Mouse (Mus musculus) lung, postnatal 25 days (tissue): ENCODE results near the gene Slc25a12.

Source experiments
- DNase-seq: peaks from one replicate; pipeline ENCODE4 v3.0.0; 2022; ENCODE audit warnings: low spot score

Slc25a12 gene

DNA sequence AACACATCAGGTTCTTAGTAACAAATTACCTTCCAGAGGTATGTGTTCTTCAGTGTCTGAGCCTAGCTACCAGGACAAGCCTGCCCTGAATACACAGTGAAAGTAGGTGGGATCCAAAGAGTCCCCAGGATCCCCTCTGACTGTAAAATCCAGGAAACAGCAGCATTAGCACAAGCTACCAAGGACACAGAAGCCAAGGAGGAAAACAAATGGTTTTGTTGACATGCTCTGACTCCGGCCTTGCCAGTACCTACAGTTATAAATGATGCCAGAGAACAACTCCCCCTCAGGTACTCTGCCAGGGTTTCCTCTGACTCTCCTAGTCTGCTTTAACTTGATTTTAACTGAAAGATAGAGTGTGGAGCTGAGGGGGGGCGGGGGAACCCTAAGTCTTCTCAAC, 18.0 kb downstream of the Slc25a12 start:
- no peak for DNase-seq

DNA sequence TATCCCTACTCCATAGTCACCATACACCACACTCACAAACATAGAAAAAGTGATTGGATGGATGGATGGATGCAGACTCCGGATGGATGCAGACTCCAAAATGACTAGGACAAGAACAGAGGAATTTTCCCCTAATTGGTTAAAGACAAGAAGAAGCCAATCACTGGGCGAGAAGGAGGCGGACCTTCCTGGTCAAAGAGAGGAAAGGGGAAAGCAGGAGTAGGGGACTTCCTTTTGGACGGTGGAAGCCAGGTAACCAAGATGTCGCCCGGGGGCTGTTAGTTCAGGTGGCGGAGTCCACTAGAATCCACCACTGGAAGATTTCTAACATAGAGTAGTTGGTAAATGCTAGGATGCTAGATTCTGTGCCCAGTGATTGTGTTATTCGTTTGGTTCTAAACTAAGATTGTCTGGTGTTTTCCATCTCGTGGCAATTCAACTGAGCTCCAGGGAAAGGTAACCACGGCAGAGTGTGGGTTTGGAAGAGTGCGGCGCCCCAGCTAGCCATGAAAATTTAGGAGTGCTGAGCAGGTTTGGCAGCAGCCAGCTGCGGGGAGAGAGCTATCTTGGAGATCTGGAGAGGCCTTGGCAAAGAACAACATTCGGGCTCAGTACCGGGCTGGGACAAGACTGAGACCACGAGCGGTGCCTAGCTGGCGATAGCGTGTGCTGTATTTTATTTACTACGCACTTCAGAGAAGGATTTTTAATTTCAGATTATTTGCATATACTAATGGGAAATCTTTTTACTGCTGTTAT, 19.6 kb downstream of the Slc25a12 start:
- DNase-seq: no peak

DNA sequence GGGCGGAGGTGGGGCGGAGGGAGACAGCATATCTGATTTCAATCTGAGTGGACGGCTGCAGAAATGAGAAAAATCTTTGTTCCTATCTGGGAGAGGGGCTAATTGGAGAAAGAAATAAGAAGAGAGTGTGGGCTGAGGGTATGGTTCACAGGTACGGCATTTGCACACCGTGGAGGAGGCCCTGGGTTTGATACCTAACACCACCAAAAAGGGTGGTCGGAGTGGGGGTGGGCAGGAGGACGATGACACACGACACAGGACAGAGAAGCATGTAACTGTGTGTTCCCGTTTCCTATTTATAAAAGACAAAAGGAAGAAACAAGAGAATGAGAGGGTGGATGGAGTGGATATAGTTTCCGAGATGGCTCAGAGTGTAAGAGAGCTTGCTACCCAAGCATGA, 20.4 kb downstream of the Slc25a12 start:
- no peak for DNase-seq

DNA sequence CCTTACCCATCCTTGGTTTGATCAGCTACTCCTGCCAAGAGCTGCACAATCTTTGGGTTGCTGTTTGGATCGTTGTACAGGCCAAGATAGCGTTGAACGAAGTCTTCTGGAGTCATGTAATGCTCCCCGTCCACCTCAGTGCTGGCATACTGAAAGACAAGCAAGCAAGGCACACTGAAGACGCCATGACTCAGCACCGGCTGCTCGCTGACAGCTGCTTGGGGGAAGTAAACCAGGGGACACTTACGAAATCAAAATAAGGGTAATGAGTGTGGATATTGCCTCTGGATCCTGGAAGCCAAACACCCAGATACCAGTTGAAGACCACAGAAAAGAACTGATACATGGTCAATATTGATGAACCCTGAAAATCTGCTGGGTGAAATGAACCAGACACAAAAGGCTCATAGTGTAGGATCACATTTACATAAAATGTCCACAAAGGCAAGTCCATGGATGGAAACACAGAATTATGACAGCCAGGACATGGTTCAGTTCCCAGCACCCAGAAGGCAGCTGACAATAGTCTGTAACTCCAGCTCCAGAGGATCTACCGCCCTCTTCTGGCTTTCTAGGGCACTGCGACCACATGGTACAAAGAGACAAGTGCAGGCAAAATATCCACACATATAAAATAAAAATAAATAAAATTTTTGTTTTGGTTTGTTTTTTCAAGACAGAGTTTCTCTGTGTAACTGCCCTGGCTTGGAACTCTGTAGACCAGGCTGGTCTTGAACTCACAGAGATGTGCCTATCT, 23.5 kb downstream of the Slc25a12 start:
- DNase-seq: no peak

DNA sequence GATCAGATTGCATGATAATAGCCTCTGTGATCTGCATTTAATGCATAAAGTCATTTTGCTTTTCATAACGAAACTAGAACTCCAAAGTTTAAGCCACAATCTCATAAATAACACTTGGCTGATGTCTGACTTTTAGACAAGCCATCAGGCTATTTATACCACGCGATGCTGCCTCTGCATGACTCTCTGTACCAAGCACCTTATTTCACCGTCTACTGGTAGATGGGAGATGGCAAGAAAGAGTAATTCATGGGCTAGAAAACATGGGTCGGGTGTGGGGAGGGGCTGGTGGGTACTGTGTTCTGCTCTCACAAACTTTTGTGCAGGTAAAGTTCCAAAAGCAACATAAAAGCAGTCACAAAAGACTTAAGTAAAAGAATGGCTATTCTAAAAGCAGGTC, 27.4 kb downstream of the Slc25a12 start:
- DNase-seq: no peak

DNA sequence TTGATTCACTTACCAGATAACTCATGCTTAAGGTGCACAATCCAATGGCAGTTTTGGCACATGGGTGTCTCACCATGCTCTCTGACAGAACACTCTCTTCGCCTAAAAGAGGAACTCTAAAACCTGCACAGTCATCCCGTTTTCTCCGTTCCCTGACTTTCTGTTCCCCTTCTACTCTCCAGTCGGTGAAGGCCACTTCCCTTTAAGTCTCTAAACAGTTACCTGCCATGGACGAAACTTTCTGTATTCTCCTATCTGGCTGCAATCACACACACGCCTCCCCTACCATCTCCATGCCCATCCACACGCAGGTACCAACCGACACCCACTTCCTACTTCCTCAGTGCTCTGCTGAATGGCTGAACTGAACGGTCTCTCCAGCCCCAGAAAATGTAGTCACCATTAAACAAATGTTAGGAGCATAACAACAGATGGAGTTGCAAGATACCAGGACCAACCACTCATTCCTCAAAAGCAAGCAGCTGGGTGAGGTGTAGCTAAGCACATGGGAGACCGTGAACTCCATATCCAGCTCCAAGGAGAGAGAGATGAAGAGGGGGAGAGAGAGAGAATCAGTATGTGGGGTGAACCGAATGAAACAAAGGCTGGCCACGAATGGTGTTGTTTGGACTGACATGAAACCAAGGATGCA, 29.3 kb downstream of the Slc25a12 start:
- DNase-seq: no peak

DNA sequence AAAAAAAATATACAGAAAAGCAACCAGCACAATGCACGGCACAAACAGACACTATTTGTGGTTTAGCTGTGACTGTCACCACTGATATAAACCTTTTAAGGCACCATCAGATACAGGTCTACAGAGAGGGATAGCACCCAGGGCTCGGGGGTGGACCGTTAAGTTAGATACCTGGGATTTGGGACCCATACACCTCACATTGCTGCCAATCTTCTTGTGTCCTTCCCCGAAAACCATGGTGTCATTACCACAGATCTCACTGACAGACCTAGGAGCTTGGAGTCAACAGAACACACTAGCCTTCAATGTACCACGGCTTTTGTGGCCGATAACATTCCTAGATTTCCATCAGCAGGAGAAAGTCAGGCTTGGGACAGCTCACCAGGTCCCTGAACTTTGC, 30.9 kb downstream of the Slc25a12 start:
- no peak for DNase-seq

DNA sequence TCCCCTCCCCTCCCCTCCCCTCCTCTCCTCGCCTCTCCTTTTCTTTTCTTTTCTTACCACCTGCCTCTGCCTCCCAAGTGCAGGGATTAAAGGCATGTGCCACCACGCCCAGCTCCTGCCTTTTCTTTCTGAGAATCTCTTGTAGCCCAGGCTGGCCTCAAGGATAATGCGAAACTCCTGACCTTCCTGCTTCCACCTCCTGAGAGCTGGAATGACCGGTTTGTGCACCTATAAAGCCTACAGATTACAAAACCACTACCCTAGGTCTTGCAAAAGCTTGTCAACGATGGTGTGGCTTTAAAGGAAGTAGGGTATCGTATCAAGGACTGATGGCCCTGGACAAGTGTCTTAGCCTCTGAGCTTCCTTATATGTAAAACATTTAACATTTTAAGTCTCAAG, 31.3 kb downstream of the Slc25a12 start:
- DNase-seq: no peak

DNA sequence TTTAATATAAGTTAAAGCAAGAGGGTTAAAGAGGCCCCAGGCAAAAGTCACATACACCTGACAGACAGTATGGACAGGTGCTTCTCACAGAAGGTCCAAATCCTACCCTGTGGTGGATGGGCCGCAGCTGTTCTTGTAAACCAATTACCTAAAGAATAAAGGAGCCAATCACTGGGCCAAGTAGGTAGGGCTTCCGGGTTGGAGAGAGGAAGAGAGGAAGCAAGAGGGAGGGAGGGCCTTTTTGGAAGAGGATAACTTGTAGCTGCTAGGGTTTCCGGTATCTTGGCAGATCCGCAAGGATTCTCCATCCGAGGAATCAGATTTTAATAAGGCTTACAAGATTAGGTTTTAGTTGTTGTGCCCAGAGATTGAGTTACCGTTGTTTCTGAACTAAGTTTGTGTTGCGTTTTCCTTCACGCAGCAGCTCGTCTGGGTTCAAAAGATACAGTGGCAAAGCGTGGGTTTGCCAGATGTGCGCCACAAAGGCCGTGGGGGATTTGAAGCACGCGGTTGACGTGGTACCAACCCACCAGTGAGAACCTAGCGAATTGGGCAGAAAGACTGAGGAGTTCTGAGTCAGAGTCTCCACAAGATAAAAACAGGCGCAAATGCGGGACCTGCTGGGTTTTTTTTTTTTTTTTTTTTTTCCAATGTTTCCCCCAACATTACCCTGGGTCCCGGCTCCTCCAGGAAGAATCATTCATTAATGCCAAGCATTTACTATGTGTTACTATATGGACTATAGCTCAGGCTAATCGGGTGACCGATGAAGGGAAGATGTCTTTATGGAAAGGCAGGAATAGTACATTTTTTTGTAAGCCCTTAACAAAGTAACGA, 33.3 kb downstream of the Slc25a12 start:
- no peak for DNase-seq

DNA sequence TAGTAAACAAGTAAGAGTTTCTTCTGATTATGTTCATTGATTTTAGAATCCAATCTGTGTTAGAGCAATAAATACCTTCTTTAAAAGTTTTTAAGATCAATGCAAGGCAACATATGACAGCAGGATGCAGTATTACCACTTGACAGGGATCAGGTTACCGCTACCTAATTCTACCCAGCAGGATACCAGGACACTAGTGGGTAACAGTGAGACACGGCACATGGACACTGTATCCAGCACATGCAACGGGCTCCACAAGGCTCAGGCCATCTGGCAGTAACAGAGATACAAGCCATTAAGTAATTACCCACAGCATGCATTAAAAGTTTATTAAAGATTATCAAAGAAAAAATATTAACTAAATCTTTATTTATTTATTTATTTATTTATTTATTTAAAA, 37.8 kb downstream of the Slc25a12 start:
- no peak for DNase-seq

DNA sequence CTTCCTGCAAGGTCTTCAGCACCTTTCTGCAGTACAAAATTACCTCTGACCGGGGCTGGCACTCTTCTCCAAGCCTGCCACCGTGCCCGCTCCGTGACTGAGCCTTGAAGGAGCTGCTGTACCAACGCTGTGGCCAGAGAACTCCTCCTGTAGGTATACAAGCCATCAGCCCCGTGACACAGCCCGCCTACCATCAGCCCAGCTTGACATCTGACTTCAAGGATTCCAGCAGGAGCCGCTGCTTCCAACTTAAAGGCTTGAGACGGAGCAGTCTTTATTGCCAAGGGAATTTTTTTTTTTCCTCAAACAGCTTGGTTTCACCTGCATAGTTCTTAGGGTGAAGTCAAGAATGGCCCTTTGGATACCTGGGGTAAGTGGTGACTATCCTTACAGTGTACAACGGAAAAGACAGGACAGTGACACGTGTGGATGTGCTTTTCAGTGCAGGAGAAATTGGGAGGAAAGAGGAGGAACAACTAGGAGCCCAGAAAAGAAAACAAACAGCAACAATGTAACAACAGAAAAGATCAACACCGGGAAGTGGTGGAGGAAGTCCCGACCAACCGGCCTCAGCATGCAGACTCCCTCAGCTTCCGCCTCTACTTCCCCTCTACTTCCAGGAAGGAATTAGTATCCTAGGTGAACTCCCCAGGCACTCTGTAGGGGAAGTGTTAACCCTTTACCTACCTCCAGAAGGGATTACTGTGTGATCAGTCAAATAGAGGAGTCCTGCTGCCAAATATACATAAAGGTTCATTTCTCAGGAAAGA, 39.0 kb downstream of the Slc25a12 start:
- no peak for DNase-seq

DNA sequence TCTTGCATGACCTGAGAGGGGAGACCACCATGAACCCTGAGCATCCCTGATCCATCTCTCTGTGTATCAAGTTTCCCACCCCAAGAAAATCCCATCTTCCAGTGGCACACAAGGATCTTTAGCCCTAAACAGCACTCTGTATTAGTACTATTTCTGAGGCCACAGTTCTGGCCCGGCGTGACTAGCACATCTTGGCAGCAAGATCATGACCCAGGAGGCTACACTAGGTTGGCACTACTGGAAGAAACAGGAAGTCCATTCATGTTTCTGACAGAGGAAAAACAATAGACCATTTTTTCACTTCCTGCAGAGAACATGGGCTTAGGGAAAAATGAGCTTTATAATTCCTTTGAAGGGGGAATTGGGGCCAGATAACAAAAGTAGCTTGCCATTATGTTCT, 39.8 kb downstream of the Slc25a12 start:
- no peak for DNase-seq

DNA sequence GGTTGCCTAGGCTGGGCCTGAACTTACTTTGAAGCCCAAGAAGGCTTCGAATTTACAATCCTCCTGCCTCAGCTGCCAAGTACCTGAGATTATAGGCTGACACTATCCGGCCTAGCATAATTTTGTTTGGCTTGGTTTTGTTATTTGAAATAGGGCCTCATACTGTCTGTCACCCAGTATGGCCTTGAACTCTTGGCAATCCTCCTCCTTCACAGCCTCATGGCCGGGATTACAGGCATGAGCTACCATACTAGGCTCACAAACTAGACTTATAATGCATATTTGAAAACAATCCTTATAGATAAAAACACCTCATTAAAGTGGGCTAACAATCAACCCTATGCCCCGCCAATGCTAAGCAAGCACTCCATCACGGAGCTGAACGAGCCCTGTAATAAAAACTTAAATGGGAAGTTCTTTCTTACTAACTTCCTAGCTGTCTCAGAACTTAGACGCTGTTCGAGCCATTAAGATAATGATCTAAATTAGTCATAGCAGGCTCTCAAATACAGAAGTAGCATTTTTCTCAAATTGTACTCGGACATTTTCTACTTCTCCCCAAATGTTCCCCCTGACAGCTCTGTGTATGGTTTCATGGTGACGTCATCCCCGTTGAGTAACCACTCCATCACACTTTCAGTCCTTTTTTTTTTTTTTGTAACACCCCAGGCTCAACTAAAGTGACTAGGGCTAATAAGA, 40.6 kb downstream of the Slc25a12 start:
- DNase-seq: no peak

DNA sequence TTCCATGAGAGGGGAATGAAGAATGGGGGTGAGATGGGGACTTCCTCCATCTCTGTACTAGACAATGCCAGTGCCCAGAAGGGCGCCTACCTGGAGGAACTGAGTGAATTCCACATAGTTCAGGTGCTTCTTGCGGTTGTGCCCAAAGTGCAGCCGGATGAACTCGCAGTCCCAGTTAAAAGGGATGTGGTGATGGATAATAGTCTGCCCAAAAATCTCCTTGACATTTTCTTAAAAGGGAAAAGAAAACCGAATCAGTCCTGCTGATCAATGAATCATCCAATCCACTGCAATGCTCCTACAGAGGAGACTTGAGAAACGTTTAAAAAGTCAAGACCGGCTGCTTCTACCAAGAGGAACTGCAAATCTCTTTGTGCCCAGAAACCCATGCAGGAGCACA, 43.7 kb downstream of the Slc25a12 start:
- no peak for DNase-seq

DNA sequence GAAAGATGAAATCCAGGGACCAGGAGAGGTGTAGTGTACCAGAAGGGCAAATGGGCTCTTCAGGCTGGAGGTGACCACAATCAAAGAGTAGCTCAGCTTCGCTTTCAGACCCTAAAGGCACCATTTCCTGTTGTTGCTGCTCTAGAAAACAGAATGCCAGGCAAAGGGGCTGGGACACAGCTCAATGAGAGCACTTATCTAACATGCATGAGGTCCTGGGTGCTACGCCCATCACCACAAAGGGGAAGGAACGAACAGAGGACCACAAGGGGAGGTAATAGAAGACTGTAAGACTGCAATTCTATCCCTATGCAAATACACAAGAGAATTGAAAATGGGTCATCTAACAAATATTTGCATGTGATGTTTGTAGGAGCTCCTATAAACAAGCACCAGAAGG, 46.1 kb downstream of the Slc25a12 start:
- DNase-seq: no peak

DNA sequence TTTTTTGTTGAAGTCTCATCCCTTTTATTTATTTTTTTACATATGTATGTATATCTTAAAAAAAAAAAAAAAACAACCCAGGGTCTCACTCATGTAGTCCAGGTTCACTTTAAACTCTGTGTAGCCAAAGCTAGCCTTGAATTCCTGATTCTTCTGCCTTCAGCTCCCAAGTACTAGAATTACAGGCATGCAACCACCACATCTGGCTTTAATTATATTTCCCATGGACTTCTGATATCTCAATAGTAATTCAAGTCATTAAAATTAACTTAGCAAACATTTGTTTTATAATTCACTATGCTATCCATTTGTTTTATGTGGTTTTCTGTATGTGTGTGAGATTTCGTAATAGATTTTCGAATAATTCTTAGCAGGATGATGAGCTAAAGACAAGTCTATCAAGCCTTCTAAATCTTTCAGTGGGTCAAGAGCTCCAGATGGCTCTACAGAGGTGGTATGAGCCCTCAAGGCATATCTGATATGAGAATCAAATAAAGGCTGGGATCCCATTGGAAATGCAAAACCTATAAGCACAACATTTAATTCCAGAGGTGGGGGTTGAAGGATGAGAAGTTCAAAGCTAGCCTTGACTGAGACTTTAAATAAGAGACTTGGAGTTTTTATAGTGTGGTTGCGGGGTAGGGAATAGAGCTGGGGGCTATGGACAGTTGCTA, 51.3 kb downstream of the Slc25a12 start:
- no peak for DNase-seq

DNA sequence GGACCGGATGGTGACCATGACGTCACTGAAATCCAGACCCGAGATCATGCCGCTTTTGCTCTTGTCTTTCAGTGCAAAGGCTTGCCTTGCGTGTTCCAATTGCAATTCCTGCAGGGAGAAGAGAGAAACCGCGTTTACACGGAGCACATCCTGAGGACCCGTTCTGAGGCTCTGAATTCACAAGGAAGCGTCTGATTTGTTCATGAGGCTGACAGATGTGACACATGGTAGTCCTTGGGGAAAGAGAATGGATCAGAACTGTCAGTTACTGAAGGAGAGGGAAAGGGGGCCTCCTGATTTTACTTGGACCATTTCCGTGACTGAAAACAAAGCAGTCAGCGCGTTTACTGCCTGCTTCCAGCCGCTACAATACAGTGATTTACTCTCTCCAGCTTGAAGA, 52.5 kb downstream of the Slc25a12 start:
- no peak for DNase-seq

DNA sequence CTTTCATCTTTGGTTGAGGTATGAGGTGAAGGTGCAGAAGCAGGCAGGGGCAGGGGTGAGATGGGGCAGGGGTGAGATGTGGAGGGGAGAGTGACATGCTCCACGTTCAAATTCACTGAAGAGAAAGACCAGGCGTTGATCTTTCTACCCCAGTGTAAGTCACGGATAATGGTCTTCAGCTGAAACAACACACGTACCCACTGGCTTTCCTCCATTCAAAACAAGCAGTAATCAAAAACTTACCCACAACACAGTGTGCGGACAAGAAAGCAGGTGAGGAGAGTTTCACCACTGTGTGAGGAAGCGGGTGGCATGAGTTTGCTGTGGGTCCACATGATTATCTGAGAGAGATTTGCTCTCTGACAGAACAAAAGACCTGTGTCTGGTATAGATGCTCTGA, 53.5 kb downstream of the Slc25a12 start:
- DNase-seq: no peak

DNA sequence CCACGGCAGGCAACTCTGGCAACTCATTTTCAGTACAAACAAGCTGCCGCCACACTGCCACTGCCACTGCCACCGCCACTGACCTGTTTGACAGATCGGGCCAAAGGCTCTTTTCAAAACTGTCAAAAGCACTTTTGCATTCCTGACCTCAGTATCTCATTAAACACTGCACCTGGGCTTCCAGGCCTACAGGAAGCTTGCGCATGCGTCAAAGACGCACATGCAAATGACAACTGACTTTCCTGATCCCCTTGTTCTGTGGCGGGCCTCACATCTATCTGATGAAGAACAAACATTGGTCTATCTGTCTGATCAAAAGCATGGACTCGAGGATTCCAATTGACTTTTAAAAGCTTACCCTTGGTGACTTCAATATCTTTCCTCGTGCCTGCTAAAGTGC, 55.5 kb downstream of the Slc25a12 start:
- no peak for DNase-seq

DNA sequence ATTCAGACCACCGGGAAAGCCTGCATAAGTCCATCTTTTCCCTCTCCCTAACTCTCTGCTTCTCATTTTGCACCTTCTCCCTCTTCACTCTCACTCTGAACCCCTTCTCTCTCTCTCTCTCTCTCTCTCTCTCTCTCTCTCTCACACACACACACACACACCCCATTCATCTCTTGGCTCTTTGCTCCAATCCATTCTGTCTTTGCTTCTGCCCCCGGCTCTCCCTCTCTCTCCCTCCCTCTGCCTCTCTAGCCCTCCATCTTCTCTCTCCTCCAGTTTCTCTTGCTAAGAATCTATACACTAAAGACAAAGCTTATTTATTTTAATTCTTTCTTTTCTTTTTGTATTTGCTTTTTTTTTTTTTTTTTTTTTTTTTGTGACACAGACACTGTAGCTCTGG, 57.8 kb downstream of the Slc25a12 start:
- DNase-seq: no peak
